Mouse (Mus musculus): ENCODE measurements at regions not wholly inside any gene's neighbourhood (a gene's known extent, or its start where the extent isn't known, plus 50 kb on each side); places are given as distances from the start of the nearest gene placed in this dataset.
"Not testable (repeated sequence)": the region's sequence is repeated elsewhere in the genome, so short reads cannot be mapped to it uniquely, and the experiment has no call there.

DNA sequence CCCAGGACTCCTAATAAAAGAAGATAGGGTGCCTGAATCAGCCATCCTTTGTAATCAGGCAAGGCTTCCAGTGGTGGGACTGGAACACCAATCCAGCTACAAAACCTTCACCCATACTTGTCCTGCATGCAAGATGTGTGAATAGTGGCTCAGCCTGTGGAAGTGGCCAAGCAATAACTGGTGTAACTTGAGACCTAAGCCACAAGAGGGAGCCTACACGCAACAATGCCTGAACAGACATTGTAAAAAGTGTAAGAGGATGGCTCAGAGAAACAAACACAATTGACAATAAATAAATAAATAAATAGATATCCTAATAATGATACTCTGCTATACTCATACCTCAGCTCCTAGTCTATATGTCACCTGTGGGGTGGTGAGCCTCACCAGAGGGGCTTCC lies 781.5 kb upstream of the Cdh20 start:
- peak in 1 of 2 experiments; percentile 10 for DNase-seq (ENCODE audit: low spot score in 2 of 2)

DNA sequence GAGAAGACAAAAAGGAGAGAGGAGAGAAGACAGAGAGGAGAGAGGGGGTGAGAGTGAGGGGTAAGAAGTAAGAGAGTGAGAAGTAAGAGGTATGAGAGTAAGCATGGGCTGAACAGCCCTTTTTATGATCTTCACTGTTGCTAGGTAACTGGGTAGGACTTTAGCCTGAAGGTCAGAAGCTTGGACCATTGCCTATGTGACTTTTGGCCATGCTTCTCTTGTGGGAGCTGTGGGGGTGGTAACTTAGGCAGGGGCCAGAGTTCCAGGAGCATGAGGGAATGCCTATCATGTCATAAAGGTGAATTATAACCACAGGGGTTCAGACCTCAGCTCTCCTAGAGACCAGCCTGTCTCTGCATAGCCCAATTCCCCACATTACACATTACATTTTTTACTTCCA lies 765.4 kb upstream of the Cdh20 start:
- not testable (repeated sequence) for DNase-seq (ENCODE audit: low spot score in 2 of 2)

DNA sequence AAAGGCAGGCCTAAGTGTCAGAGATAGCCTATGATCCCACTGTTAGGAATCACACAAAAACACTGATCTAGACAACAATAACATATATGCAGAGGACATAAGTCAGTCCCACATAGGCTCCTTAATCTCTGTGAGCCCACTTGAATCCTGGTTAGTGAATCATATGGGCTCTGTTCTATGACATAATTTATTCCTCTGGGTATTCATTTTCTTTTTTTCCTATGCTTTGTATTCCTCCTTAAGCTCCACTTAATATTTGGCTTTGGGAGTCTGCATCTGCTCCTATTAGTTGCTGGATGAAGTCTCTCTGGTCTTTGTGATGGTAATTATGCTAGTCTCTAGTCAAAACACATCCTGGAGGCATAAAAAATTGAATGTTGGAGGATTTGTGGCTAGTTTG lies 738.7 kb upstream of the Cdh20 start:
- DNase-seq (ENCODE audit: low spot score in 2 of 2), result no peak

DNA sequence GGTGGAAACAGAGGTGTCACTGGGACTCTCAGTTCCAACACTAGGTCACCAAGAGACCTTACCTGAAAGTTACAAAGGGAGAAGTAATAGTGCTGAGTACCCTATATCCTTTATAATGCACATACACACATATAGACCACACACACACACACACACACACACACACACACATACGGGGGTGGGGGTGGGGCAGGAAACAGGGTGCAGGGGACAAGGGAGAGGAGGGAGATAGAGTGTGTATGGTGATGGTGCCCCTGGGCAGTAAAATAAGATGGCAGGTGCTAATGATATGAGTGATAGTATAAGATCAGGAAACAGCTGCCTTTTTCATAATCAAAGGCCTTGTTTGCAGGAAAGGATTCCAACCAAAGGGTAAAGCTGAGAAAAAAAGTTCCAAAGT lies 719.9 kb upstream of the Cdh20 start:
- DNase-seq (ENCODE audit: low spot score in 2 of 2), result no peak

DNA sequence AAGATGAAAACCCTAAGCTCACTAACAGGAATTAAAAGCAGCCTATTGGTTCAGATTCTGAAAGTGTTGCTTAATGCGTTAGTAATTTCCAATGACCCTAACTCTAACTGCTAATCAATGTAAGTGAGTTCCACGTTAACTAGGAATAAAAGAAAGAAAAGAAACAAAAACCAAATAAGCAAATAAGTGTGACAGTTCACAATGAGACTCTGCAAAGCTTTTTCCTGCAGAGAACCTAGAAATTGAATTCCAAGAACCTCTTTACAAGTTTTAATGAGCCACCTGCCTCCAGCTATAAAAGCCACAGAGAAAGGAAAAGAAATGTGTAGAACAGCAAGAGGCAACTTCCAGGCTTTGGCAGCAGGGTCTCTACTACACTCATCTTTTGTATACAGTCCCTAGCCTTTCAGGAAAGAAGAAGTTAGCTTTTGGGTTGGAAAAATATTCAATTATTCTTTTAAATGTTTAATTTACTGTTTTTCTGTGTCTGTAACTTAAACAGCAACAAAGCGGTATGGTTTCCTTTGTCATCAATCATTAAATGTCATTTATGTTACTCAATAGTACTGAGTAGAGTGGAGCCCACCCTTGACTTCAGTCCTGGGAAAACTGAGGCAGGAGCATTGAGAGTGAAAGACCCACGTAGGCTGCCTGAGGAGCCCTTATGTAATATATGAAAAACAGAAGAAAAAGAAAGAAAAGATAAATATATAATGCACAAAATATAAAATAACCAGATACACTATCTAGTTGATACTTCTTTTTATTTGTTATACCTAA lies 719.0 kb upstream of the Cdh20 start:
- no peak for DNase-seq (ENCODE audit: low spot score in 2 of 2)
